Mouse (Mus musculus) heart, postnatal 25 days (tissue): ENCODE results near the gene Opcml. TPM values are rescaled to one million over a fixed set of nuclear protein-coding genes. Genes with fewer than 3 reads are reported as not detected.

Experiments used
- DNase-seq: peaks from one replicate; pipeline ENCODE4 v3.0.0; 2022; ENCODE audit warnings: low spot score
- intact Hi-C: fragments of 180-260 bp; cut with DNase I; formaldehyde crosslinking; loops from one replicate; pipeline ENCODE4 v1.15.1; 2025
- total RNA-seq, 2 experiments: library from RNA; stranded (reverse); gene quantifications; 2 replicates each; pipeline ENCODE4 v1.2.3; 2021

The Opcml gene
- total RNA-seq, 2 experiments from 2014 or later: 0.89 to 0.96 TPM

- intact Hi-C loops: no loop called here
- DNase-seq: no peak
Measured at GRCm38 (mm10) chr9:28136614-28137013, 346.0 kb downstream of the Opcml start.

DNA sequence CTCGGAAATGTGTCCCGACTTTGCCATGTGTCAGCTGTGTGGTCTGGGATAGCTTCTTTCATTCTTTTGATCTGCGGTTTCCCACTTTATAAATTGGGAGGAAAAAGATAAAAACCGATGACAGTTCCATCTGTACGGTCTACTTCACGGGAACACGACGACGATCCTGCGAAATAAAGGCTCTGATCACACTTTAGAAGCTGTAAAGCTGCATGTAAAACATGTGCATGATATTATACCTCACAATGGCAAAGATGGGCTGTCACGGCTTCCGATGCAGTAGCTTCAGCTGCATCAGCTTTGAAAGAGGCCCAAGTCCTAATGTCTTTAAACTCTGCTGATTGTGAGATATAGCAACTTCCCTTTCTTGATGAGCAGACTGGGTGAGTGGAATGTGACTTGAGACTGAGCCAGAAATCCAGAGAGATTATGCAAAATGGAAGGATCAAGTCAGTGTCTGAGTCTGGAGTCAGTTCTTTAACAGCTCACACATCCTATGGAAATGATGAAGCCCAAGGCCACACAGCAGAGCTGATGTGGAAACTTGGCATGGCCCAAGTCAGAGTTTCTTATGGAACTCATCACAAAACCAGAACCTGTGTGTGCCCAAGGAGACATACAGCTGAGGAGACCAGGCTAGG lies 349.5 kb downstream of the Opcml start:
- no peak for DNase-seq
- intact Hi-C loops: no loop called here

DNA sequence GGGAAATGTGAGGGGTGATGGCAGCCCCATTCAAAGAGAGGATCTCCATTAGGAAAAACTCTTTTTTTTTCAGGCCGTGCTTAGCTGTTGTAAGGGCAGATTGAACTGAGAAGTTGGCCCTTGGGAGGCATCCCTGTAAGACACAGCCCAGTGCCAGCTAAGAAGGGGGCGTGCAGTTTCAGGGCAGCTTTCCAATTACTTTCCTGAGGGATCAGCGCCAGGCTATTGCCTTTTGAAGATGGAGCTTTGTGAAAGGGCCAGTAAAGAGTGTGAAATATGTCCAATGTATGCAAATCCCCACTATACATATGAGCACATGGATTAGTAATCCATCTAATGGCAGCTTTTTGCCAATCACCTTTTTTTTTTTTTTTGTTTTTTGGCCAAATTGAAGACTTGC lies 358.9 kb downstream of the Opcml start:
- intact Hi-C loops: no loop called here
- no peak for DNase-seq

- no peak for DNase-seq
- intact Hi-C loops: no loop called here
Measured at GRCm38 (mm10) chr9:28153748-28154147, 363.2 kb downstream of the Opcml start.

- DNase-seq: no peak
- intact Hi-C loops: no loop called here
Measured at GRCm38 (mm10) chr9:28157092-28157491, 366.5 kb downstream of the Opcml start.

DNA sequence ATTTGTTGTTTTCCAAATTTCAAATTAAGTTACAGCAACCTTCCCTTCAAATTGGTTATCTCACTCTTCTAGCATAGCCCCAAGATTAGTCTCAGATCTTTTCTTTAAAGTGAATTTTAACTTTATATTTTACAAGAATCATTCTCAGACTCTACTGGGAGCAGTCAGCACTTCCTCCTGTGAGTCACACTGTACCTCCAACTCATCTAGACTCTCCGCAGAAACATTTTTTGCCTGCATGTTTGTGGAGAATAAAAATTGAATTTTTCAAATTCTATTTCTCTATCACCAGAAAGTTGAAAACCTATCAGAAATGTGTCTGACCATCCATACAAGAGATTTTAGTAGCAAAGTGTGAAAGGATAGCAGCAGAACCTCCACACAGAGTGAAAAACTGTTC lies 370.4 kb downstream of the Opcml start:
- no peak for DNase-seq
- intact Hi-C loops: no loop called here

- DNase-seq: no peak
- intact Hi-C loops: no loop called here
Measured at GRCm38 (mm10) chr9:28163946-28164345, 373.4 kb downstream of the Opcml start.

GRCm38 (mm10) chr9:28171890-28172289 lies 381.3 kb downstream of the Opcml start:
- no peak for DNase-seq
- intact Hi-C loops: no loop called here

GRCm38 (mm10) chr9:28177052-28177451 lies 386.5 kb downstream of the Opcml start:
- intact Hi-C loops: no loop called here
- DNase-seq: no peak

GRCm38 (mm10) chr9:28178123-28178887 lies 387.7 kb downstream of the Opcml start:
- intact Hi-C loops: no loop called here
- no peak for DNase-seq

DNA sequence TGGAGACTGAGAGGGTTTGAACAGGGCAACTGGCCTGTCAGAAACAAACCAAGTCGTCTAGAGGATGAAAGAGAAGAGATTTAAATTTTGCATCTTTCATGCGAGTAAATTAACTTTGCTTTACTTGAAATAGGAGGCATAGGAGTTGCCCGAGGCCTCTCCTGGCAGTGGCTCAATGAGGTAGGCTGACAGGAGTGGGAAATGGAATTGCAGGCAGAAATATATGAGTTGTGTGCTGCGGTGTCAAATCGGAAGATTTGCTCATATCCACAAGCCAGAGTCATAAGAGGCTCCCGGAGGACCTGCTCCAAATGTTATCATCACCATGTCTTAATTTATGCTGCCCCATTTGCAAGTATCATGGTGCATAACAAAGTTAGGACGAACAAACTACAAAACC lies 391.3 kb downstream of the Opcml start:
- intact Hi-C loops: no loop called here
- DNase-seq: no peak

DNA sequence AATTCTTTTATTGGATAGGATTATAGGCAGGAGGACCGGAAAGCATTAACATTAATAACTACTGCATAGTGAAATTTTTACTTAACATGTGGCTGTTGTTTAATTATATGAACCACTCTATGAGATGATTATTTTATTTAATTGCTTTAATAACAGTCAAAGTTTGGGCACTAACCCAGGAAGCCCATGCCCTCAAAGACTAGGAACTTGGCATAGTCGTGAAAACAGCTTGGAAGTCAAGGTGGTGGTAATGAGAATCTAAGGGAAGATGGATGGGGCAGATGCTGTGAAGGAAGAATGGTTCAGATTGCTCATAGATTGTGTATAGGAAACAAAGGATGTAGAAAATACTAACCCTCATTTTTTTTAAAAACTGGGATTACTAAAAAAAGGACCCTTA lies 399.7 kb downstream of the Opcml start:
- no peak for DNase-seq
- intact Hi-C loops: no loop called here

DNA sequence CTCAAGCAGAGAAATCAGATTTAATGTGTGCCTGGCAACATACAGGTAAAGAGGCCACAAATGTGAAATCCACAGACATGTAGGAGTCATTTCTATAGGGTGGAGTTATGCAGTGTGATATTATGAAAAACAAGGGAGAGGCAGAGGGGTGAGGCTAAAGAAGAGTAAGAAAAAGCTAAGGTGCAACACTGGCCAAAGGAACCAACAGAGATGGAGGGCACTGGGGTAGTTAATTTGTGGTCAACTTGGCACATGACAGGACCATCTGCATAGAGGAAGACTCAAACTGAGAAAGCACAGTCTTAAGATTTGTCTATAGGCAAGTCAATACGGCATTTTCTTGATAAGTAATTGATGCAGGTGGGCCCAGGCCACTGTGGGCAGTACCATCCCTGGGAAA lies 400.2 kb downstream of the Opcml start:
- intact Hi-C loops: no loop called here
- no peak for DNase-seq

- intact Hi-C loops: loop anchor here (5.0 kb wide), 1 partner anchor 784 kb away; no protein-coding TSS in a partner anchor
- no peak for DNase-seq
Measured at GRCm38 (mm10) chr9:28196550-28196949, 406.0 kb downstream of the Opcml start.

GRCm38 (mm10) chr9:28197061-28197460 lies 406.5 kb downstream of the Opcml start:
- intact Hi-C loops: loop anchor here (5.0 kb wide), 1 partner anchor 785 kb away; no protein-coding TSS in a partner anchor
- DNase-seq: no peak

GRCm38 (mm10) chr9:28197631-28198030 lies 407.1 kb downstream of the Opcml start:
- no peak for DNase-seq
- intact Hi-C loops: loop anchor here (5.0 kb wide), 1 partner anchor 785 kb away; no protein-coding TSS in a partner anchor

- no peak for DNase-seq
- intact Hi-C loops: loop anchor here (5.0 kb wide), 1 partner anchor 786 kb away; no protein-coding TSS in a partner anchor
Measured at GRCm38 (mm10) chr9:28198106-28198694, 407.6 kb downstream of the Opcml start.

GRCm38 (mm10) chr9:28207441-28207840 lies 416.9 kb downstream of the Opcml start:
- no peak for DNase-seq
- intact Hi-C loops: no loop called here

DNA sequence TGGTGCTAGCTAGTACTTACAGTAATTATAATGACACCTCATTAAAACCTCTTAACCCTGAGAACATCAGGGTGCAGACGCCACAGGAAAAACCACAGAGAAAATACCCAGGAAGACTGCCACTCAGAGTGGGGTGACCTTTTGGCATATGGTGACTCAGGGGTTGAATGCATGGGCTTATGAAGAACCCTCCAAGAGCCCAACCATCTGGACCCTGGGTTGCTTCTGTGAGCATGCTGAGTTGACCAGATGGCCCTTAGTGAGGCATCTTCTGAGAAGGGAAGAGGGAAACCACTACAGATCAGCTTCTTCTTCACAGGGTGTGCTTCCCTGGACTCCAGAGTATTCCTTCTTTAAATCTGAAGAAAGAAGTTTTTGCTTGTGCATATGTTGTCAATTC lies 418.1 kb downstream of the Opcml start:
- DNase-seq: no peak
- intact Hi-C loops: no loop called here

- DNase-seq: no peak
- intact Hi-C loops: no loop called here
Measured at GRCm38 (mm10) chr9:28211877-28212276, 421.3 kb downstream of the Opcml start.

DNA sequence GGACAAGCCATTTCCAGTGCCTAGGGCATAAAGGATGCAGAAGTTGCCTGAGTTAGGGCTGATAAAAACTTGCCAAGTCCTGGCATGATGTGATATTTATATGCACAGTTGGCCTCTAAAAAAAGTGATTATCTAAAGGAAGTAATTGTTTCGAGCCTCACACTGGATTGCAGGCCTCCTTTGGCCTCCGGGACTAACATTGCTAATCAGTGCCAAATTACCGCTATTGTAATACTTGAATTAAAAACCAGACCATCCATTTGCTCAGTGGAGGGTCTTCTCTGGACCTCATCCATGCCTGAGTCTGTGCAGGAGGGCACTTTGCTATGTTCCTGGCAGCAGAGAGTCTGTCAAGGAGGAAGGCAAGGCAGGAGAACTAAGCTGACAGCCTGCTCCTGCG lies 423.3 kb downstream of the Opcml start:
- DNase-seq: no peak
- intact Hi-C loops: no loop called here
